Mouse (Mus musculus): ENCODE measurements around the gene Pnpla7.

Pnpla7 gene

GRCm38 (mm10) chr2:25034994-25035393 is 59.2 kb downstream of the Pnpla7 start:
- DNase-seq (ENCODE audit: low read depth, low spot score), result no peak
- Histone ChIP-seq H3K36me3 (ENCODE audit: control insufficient read depth, insufficient read depth, low read length, poor library complexity, severe bottlenecking) (no peaks in the 10 kb centered on the region; the same call in 1 of the 2 replicates), H3K27me3 (ENCODE audit: control insufficient read depth, insufficient read depth, low read length, poor library complexity, severe bottlenecking) (no peaks in the 10 kb centered on the region)

- no peak for DNase-seq (ENCODE audit: low read depth, low spot score)
- Histone ChIP-seq H3K36me3 (ENCODE audit: control insufficient read depth, insufficient read depth, low read length, poor library complexity, severe bottlenecking) (no peaks in the 10 kb centered on the region; the same call in 1 of the 2 replicates), H3K27me3 (ENCODE audit: control insufficient read depth, insufficient read depth, low read length, poor library complexity, severe bottlenecking) (no peaks in the 10 kb centered on the region)
Measured at GRCm38 (mm10) chr2:25040089-25040488, 64.3 kb downstream of the Pnpla7 start.

DNA sequence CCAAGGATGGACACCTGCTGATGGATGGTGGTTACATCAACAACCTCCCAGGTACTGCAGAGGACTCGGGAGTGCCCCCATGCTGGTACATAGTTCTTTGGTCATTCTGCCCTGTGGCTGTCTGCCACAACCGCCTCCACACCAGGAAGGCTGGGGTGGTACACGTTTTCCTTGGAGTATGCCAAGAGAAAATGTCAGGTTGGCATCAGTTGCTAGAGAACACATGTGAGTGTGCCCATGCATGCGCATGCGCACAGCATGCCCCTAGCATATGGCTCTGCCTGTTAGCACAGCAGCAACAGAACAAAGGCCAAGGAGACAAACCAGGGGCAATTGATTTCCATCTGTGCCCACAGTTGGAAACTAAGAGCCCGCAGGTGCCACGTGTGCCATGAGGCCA is 75.1 kb downstream of the Pnpla7 start:
- no peaks in the 10 kb centered on the region for H3K27me3 ChIP-seq (ENCODE audit: control insufficient read depth, insufficient read depth, low read length, poor library complexity, severe bottlenecking)
- peaks cover 5% of the 10 kb centered on the region for H3K36me3 ChIP-seq (ENCODE audit: control insufficient read depth, insufficient read depth, low read length, poor library complexity, severe bottlenecking)
- no peak for DNase-seq (ENCODE audit: low read depth, low spot score)

GRCm38 (mm10) chr2:25051450-25051849 is 75.6 kb downstream of the Pnpla7 start:
- DNase-seq (ENCODE audit: low read depth, low spot score), result no peak
- Histone ChIP-seq H3K36me3 (ENCODE audit: control insufficient read depth, insufficient read depth, low read length, poor library complexity, severe bottlenecking) (peaks cover 3% of the 10 kb centered on the region; the same call in 1 of the 2 replicates), H3K27me3 (ENCODE audit: control insufficient read depth, insufficient read depth, low read length, poor library complexity, severe bottlenecking) (no peaks in the 10 kb centered on the region)

GRCm38 (mm10) chr2:25053101-25053500 is 77.3 kb downstream of the Pnpla7 start:
- DNase-seq (ENCODE audit: low read depth, low spot score), result no peak
- Histone ChIP-seq H3K27me3 (ENCODE audit: control insufficient read depth, insufficient read depth, low read length, poor library complexity, severe bottlenecking) (no peaks in the 10 kb centered on the region), H3K36me3 (ENCODE audit: control insufficient read depth, insufficient read depth, low read length, poor library complexity, severe bottlenecking) (peaks cover 3% of the 10 kb centered on the region; the same call in 1 of the 2 replicates)

DNA sequence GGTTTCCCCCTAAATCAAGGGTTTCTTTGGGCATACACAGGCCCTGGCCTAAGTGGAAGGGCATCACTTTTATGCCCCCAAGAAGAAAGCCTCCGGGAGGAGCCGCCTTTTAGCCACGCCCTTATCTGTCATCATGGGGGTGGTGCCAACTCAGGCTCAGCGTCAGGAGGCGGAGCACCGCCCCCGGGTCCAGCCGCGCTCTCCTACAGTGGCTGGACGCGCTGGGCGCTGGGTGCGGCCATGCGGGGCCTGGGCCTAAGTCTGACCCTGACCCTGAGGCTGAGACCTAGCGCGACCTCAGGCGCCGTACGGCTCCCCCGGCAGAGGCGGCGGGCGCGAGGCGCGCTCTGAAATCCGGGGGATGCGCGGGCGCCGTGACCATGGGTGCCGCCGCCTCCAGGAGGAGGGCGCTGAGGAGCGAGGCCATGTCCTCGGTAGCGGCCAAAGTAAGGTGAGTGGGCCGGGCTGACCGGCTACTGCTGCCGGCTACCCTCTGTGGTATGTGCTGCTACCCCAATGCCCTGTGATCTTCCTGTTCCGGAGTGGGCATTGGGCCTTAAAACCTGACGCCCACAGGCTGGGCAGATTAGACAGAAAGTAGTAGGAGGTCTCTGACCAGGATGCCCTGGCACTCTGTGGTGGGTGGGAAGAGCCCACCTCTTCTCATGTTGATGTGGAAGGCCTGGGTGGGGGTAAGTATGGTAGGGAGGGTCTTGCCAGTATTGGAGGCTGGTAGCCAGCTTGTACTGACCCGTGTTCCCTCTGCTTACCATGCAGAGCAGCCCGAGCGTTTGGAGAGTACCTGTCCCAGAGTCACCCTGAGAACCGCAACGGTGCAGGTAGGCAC is 78.6 kb downstream of the Pnpla7 start, which contains the start of gene Nsmf:
Gene Nsmf, plus strand, starts transcription at position 135 of the 847 bp plus-strand sequence.
- peaks cover 3% of the 10 kb centered on the region; the same call in 1 of the 2 replicates for H3K36me3 ChIP-seq (ENCODE audit: control insufficient read depth, insufficient read depth, low read length, poor library complexity, severe bottlenecking)
- H3K27me3 ChIP-seq (ENCODE audit: control insufficient read depth, insufficient read depth, low read length, poor library complexity, severe bottlenecking), result no peaks in the 10 kb centered on the region
- peak; percentile 82 for DNase-seq (ENCODE audit: low read depth, low spot score)

GRCm38 (mm10) chr2:25055068-25055405 is 79.2 kb downstream of the Pnpla7 start:
- H3K36me3 ChIP-seq (ENCODE audit: control insufficient read depth, insufficient read depth, low read length, poor library complexity, severe bottlenecking), result peaks cover 3% of the 10 kb centered on the region; the same call in 1 of the 2 replicates
- peak; percentile 18 for DNase-seq (ENCODE audit: low read depth, low spot score)

DNA sequence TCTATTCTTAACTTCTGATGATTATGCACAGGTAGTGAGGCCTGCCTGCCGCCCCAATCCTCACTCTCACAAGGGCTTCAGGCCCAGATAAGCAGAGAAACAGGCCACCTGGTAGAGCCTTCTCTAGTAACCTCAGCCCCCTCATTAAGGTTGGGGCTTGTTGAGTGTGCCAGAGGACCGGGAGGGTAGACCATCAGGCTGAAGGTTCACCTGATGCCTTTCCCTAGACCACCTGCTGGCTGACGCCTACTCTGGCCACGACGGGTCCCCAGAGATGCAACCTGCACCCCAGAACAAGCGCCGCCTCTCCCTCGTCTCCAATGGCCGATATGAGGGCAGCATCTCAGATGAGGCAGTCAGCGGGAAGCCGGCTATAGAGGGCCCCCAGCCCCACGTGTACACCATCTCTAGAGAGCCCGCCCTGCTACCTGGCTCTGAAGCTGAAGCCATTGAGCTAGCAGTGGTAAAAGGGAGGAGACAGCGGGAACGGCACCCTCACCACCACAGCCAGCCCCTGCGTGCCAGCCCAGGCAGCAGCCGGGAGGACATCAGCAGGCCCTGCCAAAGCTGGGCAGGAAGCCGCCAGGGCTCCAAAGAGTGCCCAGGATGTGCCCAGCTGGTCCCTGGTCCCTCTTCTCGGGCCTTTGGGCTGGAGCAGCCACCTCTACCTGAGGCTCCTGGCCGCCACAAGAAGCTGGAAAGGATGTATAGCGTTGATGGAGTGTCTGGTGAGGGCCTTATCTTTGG is 79.7 kb downstream of the Pnpla7 start:
- Histone ChIP-seq H3K36me3 (ENCODE audit: control insufficient read depth, insufficient read depth, low read length, poor library complexity, severe bottlenecking) (peaks cover 3% of the 10 kb centered on the region; the same call in 1 of the 2 replicates), H3K27me3 (ENCODE audit: control insufficient read depth, insufficient read depth, low read length, poor library complexity, severe bottlenecking) (no peaks in the 10 kb centered on the region)
- no peak for DNase-seq (ENCODE audit: low read depth, low spot score)

More at GRCm38 (mm10) chr2:25055068-25055405, 79.2 kb downstream of the Pnpla7 start:
- no peaks in the 10 kb centered on the region for H3K27me3 ChIP-seq (ENCODE audit: control insufficient read depth, insufficient read depth, low read length, poor library complexity, severe bottlenecking)

GRCm38 (mm10) chr2:25058926-25059325 is 83.1 kb downstream of the Pnpla7 start:
- no peak for DNase-seq (ENCODE audit: low read depth, low spot score)
- H3K36me3 ChIP-seq (ENCODE audit: control insufficient read depth, insufficient read depth, low read length, poor library complexity, severe bottlenecking), result no peaks in the 10 kb centered on the region
- H3K27me3 ChIP-seq (ENCODE audit: control insufficient read depth, insufficient read depth, low read length, poor library complexity, severe bottlenecking), result no peaks in the 10 kb centered on the region

DNA sequence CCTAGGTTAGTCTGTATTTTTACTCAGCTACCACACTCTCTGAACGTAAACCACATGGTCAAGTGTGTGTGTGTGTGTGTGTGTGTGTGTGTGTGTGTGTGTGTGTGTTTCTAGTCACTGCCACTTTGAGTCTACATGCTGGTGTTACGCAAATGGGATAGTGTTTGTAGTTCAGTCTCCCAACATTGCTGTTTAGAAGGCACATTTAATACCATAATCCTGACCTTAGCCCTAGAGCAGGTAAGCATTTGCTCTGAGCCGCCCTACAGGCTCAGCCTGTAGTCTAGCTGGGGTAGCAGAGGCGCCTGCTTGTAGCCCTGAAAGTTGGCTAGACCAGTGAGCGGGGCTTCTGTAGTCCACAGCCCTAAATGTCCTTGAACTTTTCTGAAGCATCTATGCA is 87.7 kb downstream of the Pnpla7 start:
- no peaks in the 10 kb centered on the region for H3K36me3 ChIP-seq (ENCODE audit: control insufficient read depth, insufficient read depth, low read length, poor library complexity, severe bottlenecking)
- H3K27me3 ChIP-seq (ENCODE audit: control insufficient read depth, insufficient read depth, low read length, poor library complexity, severe bottlenecking), result no peaks in the 10 kb centered on the region
- no peak for DNase-seq (ENCODE audit: low read depth, low spot score)

- no peak for DNase-seq (ENCODE audit: low read depth, low spot score)
- H3K36me3 ChIP-seq (ENCODE audit: control insufficient read depth, insufficient read depth, low read length, poor library complexity, severe bottlenecking), result no peaks in the 10 kb centered on the region
- H3K27me3 ChIP-seq (ENCODE audit: control insufficient read depth, insufficient read depth, low read length, poor library complexity, severe bottlenecking), result no peaks in the 10 kb centered on the region
Measured at GRCm38 (mm10) chr2:25064285-25064684, 88.5 kb downstream of the Pnpla7 start.

DNA sequence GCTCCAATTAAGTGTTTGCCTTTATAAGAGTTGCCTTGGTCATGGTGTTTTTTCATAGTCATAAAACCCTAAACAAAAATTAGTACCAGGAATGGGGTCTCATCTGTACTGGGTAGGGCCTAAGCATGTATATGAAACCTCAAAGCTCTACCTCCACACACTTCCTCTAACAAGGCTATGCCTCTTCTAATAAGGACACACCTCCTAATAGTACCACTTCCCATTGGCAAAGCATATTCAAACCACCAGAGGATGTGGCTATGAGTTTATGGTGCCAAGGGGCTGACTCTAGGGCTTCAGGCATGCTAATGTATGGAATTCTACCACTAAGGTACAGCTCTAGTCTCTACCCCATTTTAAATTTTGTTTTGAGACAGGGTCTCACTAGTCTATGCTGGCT is 89.7 kb downstream of the Pnpla7 start:
- no peak for DNase-seq (ENCODE audit: low read depth, low spot score)
- Histone ChIP-seq H3K36me3 (ENCODE audit: control insufficient read depth, insufficient read depth, low read length, poor library complexity, severe bottlenecking) (no peaks in the 10 kb centered on the region), H3K27me3 (ENCODE audit: control insufficient read depth, insufficient read depth, low read length, poor library complexity, severe bottlenecking) (no peaks in the 10 kb centered on the region)

DNA sequence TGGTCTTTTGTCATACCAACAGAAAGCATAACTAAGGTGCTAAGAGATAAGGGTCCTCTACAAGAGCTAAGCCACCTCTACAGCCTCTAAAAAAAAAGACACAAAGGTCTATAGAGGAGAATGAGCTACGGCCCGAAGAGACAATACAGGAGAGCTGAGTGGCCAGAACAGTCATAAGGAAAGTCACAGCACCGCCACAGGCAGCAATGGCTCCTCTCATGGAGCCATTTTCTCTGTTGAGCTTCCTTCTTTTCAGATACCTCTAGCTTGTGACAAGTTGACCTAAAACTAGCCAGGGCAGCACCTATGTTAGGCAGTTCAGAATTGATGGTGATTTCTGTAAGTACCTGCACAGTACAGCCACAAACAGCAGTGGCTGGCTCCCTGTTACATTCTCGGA is 90.7 kb downstream of the Pnpla7 start:
- no peak for DNase-seq (ENCODE audit: low read depth, low spot score)
- H3K36me3 ChIP-seq (ENCODE audit: control insufficient read depth, insufficient read depth, low read length, poor library complexity, severe bottlenecking), result no peaks in the 10 kb centered on the region
- no peaks in the 10 kb centered on the region for H3K27me3 ChIP-seq (ENCODE audit: control insufficient read depth, insufficient read depth, low read length, poor library complexity, severe bottlenecking)

GRCm38 (mm10) chr2:25069537-25069936 is 93.7 kb downstream of the Pnpla7 start:
- Histone ChIP-seq H3K27me3 (ENCODE audit: control insufficient read depth, insufficient read depth, low read length, poor library complexity, severe bottlenecking) (no peaks in the 10 kb centered on the region), H3K36me3 (ENCODE audit: control insufficient read depth, insufficient read depth, low read length, poor library complexity, severe bottlenecking) (no peaks in the 10 kb centered on the region)
- no peak for DNase-seq (ENCODE audit: low read depth, low spot score)

DNA sequence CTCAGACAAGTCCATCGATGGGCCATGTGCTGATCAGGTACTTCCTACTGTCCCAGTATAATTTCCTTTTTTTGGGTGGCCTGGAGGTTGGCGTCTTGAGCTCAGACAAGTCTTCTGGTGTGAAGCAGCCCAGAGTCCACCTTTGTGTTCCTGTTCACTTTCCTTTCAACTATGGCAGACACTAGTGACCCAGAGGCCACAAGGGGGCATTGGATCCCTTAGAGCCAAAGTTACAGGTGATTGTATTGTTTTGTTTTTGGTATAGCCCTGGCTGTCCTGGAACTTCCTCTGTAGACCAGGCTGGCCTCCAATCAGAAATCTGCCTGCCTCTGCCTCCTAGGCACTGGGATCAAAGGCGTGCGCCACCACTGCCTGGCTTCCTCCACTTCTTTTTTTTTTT is 96.6 kb downstream of the Pnpla7 start:
- no peak for DNase-seq (ENCODE audit: low read depth, low spot score)
- Histone ChIP-seq H3K36me3 (ENCODE audit: control insufficient read depth, insufficient read depth, low read length, poor library complexity, severe bottlenecking) (no peaks in the 10 kb centered on the region), H3K27me3 (ENCODE audit: control insufficient read depth, insufficient read depth, low read length, poor library complexity, severe bottlenecking) (no peaks in the 10 kb centered on the region)
